Mouse (Mus musculus): ENCODE results near the gene Gdi1. TPM values are rescaled to one million over a fixed set of nuclear protein-coding genes. Genes with fewer than 3 reads are reported as not detected.

Gene Gdi1
- polyA plus RNA-seq, 1 experiment from 2014 or later = 130 TPM

DNA sequence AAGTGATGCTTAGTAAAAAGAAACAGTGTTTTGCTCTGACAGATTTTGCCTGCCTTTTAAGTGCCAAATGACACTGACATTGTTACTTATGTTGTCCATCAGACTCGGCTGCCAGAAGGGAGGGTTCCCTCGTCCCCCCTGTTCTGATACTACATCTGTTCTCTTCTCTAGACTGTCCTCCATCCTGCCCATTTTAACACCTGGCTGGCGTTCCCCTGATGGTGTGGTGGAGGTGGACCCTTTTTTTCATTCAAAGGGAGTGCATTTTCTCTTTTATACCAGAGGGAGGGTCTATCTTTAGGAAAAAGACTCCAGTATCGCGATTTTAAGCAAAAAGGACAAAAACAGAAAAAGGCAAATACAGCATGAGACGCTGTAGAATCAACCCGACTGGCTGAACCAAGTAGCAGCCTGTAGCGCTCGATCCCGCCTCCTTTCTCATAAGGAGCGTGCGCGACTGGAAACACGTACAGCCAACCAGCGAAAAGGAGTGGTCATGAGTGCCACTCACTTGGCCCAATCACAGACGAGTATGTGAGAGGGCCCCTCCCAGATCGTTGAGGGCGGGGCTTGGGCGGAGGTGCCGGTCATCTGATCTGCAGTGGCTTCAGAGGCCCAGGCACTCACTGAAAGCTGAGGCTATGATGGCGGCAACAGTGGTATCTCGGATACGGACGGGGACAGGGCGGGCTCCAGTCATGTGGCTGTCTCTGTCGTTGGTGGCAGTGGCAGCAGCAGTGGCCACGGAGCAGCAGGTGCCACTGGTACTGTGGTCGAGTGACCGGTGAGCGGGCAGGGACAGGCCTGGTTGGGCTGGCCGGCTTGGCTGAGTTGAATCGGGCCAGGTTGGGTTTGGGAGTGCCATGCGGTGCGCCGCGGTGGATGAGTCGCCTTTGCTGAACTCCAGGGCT is 8.0 kb upstream of the Gdi1 start, which contains the start of gene Atp6ap1:
Gene Atp6ap1, plus strand, starts transcription at position 560 of the 911 bp plus-strand sequence.
- Histone ChIP-seq H3K9ac (ENCODE audit: low read length) (peak within 1 kb of the TSS; percentile 81), H3K4me2 (ENCODE audit: low read length) (peak within 1 kb of the TSS; percentile 73), H3K4me3 (ENCODE audit: control insufficient read depth in 1 of 2, insufficient read depth in 1 of 2, low read depth in 1 of 2, low read length in 2 of 2) (peak within 1 kb of the TSS; percentile 61 to 88), H3K27me3 (ENCODE audit: control insufficient read depth, insufficient read depth, low read length) (no peaks in the 10 kb centered on the region), H3K9me3 (ENCODE audit: control insufficient read depth, low read length) (no peaks in the 10 kb centered on the region), H3K36me3 (ENCODE audit: control insufficient read depth, insufficient read depth, low read length) (peaks cover 27% of the 10 kb centered on the region), H3K4me1 (ENCODE audit: control insufficient read depth in 2 of 2, insufficient read depth in 2 of 2, low read length in 2 of 2) (no peaks in the 10 kb centered on the region), H3K27ac (replicated peaks in 1 of 2; ENCODE audit: control insufficient read depth in 1 of 2, insufficient read depth in 1 of 2, low read depth in 2 of 2, low read length in 2 of 2) (peak within 1 kb of the TSS; percentile 57 to 58)
- 16% methylated on average over 36 of the region's 37 CpGs for WGBS
- peak; percentile 96 for ATAC-seq (ENCODE audit: insufficient number of reproducible peaks, insufficient read depth, low FRiP score, low read depth)

DNA sequence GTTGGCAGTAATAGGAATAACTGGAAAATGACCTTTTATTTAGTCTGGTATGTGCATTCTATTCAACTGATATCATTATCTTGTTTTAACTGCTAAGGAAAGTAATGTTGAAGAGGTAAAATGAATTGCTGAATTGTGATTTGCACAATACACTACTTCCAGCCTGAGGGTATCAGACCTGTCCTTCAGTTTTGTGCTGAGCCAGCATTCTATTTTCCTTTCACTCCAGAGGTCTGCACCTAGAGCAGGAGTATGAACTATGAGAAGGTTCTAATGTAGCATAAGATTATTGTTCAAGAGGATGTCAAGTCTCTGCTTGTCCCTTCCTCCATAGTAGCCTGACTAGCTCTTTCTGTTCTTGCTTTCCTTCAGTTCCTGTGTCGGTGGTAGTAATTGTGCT is 6.5 kb upstream of the Gdi1 start:
- no peak overlapping the region for H3K27ac ChIP-seq (replicated peaks in 1 of 2; ENCODE audit: control insufficient read depth in 1 of 2, insufficient read depth in 1 of 2, low read depth in 2 of 2, low read length in 2 of 2)
- ATAC-seq (ENCODE audit: insufficient number of reproducible peaks, insufficient read depth, low FRiP score, low read depth) = no peak
- H3K36me3 ChIP-seq (ENCODE audit: control insufficient read depth, insufficient read depth, low read length) = peaks cover 42% of the 10 kb centered on the region
- no peaks in the 10 kb centered on the region for H3K27me3 ChIP-seq (ENCODE audit: control insufficient read depth, insufficient read depth, low read length)
- WGBS = 72% methylated on average over 1 of the region's 1 CpGs
- no peak overlapping the region for H3K9ac ChIP-seq (ENCODE audit: low read length)
- H3K4me1 ChIP-seq (ENCODE audit: control insufficient read depth in 2 of 2, insufficient read depth in 2 of 2, low read length in 2 of 2) = no peaks in the 10 kb centered on the region
- H3K9me3 ChIP-seq (ENCODE audit: control insufficient read depth, low read length) = no peaks in the 10 kb centered on the region
- H3K4me3 ChIP-seq (ENCODE audit: control insufficient read depth in 1 of 2, insufficient read depth in 1 of 2, low read depth in 1 of 2, low read length in 2 of 2) = no peak overlapping the region
- no peak overlapping the region for H3K4me2 ChIP-seq (ENCODE audit: low read length)

DNA sequence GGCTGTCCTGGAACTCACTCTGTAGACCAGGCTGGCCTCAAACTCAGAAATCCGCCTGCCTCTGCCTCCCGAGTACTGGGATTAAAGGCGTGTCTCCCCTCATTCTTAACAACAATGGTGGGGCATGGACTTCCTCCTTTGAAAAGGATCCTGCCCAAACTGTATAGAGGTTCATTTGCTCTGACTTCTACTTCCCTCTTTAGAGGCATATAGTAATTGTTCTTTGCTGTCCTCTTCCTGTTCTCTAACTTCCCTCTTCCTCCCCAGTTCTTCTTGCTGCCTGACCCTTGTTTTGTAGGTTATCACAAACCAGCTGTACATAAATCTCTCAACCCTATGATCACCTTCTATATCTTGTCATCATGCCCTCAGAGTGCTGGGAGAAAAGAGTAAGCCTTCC is 5.1 kb upstream of the Gdi1 start:
- H3K9ac ChIP-seq (ENCODE audit: low read length) = no peak overlapping the region
- no peaks in the 10 kb centered on the region for H3K9me3 ChIP-seq (ENCODE audit: control insufficient read depth, low read length)
- 69% methylated on average over 3 of the region's 3 CpGs for WGBS
- H3K27ac ChIP-seq (replicated peaks in 1 of 2; ENCODE audit: control insufficient read depth in 1 of 2, insufficient read depth in 1 of 2, low read depth in 2 of 2, low read length in 2 of 2) = no peak overlapping the region
- no peak for ATAC-seq (ENCODE audit: insufficient number of reproducible peaks, insufficient read depth, low FRiP score, low read depth)
- H3K4me3 ChIP-seq (ENCODE audit: control insufficient read depth in 1 of 2, insufficient read depth in 1 of 2, low read depth in 1 of 2, low read length in 2 of 2) = no peak overlapping the region
- no peak overlapping the region for H3K4me2 ChIP-seq (ENCODE audit: low read length)
- peaks cover 50% of the 10 kb centered on the region for H3K36me3 ChIP-seq (ENCODE audit: control insufficient read depth, insufficient read depth, low read length)
- H3K27me3 ChIP-seq (ENCODE audit: control insufficient read depth, insufficient read depth, low read length) = no peaks in the 10 kb centered on the region
- H3K4me1 ChIP-seq (ENCODE audit: control insufficient read depth in 2 of 2, insufficient read depth in 2 of 2, low read length in 2 of 2) = no peaks in the 10 kb centered on the region

DNA sequence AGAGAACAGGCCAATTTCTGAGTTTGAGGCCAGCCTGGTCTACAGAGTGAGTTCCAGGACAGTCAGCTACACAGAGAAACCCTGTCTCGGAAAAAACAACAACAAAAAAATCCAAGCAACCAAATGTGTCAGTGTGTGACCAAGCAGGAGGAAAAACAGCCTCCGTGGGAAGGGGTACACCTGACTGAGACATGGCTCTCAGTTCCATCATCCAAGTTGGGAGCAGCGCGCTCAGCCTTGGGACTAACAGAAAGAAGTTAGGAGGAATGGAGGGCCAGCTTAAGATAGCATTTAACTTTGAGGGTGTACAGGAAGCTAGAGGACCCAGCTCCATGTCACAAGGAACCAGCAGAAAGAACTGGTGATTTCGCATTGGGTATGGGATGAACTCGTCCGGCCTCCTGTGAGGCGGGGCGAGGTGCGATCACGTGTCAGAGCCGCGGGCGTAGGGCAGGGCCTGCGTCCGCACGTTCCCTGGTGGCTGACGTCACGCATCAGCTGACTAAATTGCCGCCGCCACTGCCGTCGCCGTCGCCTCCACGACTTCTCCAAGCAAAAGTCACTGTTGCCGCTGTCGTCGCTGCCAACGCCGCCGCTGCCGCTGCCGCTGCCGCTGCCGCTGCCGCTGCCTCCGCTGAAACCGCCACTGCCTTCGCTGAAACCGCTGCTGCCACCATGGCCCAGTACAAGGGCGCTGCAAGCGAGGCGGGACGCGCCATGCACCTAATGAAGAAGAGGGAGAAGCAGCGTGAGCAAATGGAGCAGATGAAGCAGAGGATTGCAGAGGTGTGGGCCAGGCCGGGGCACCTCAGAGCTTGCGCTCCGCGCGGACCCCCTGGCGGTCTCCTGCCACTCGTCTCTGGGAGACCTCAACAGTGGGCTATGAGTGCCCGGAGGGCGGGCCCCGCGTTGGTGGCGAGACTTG is 8.0 kb downstream of the Gdi1 start, which contains the start of gene Fam50a:
Gene Fam50a, plus strand, starts transcription at position 494 of the 925 bp plus-strand sequence.
- peak within 1 kb of the TSS; percentile 80 for H3K9ac ChIP-seq (ENCODE audit: low read length)
- peak within 1 kb of the TSS; percentile 85 to 86 for H3K27ac ChIP-seq (replicated peaks in 1 of 2; ENCODE audit: control insufficient read depth in 1 of 2, insufficient read depth in 1 of 2, low read depth in 2 of 2, low read length in 2 of 2)
- peak; percentile 93 for ATAC-seq (ENCODE audit: insufficient number of reproducible peaks, insufficient read depth, low FRiP score, low read depth)
- peaks cover 53% of the 10 kb centered on the region for H3K36me3 ChIP-seq (ENCODE audit: control insufficient read depth, insufficient read depth, low read length)
- no peaks in the 10 kb centered on the region; a peak in 1 of 4 replicates for H3K4me1 ChIP-seq (ENCODE audit: control insufficient read depth in 2 of 2, insufficient read depth in 2 of 2, low read length in 2 of 2)
- peak within 1 kb of the TSS; percentile 60 to 79 for H3K4me3 ChIP-seq (ENCODE audit: control insufficient read depth in 1 of 2, insufficient read depth in 1 of 2, low read depth in 1 of 2, low read length in 2 of 2)
- 20% methylated on average over 56 of the region's 59 CpGs for WGBS
- no peaks in the 10 kb centered on the region for H3K9me3 ChIP-seq (ENCODE audit: control insufficient read depth, low read length)
- peak within 1 kb of the TSS; percentile 75 for H3K4me2 ChIP-seq (ENCODE audit: low read length)
- H3K27me3 ChIP-seq (ENCODE audit: control insufficient read depth, insufficient read depth, low read length) = no peaks in the 10 kb centered on the region

DNA sequence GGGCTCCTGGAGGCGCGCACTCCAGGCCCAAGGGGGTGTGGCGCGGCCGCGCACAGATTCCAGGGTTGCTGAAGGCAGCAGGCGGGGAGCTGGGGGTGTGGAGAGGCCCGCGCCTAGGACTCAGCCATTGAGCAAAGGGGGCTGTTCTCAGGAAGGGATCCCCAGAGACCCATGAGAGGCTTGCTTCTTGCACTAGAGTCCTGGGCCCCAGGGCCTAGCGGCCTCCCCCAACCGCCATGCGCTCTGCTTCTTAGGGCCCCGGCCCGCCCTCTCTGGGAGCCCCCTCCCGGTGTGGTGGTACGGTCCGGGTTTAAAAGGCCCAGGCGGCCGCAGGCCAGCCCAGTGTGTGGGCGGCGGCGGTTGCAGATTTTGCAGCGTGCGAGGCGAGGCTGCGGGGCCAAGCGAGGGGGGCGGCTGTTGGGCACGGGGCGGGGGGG is 23.9 kb downstream of the Gdi1 start, which contains the start of gene Plxna3:
Gene Plxna3, plus strand, starts transcription at position 342 of the 437 bp plus-strand sequence.
- 20% methylated on average over 22 of the region's 30 CpGs for WGBS
- Histone ChIP-seq H3K36me3 (ENCODE audit: control insufficient read depth, insufficient read depth, low read length) (peaks cover 5% of the 10 kb centered on the region; the same call in 1 of the 2 replicates), H3K4me2 (ENCODE audit: low read length) (peak within 1 kb of the TSS; percentile 71), H3K27ac (replicated peaks in 1 of 2; ENCODE audit: control insufficient read depth in 1 of 2, insufficient read depth in 1 of 2, low read depth in 2 of 2, low read length in 2 of 2) (peak within 1 kb of the TSS; percentile 52; a peak in 3 of 4 replicates), H3K9me3 (ENCODE audit: control insufficient read depth, low read length) (no peaks in the 10 kb centered on the region), H3K27me3 (ENCODE audit: control insufficient read depth, insufficient read depth, low read length) (no peaks in the 10 kb centered on the region), H3K9ac (ENCODE audit: low read length) (peak within 1 kb of the TSS; percentile 70), H3K4me3 (ENCODE audit: control insufficient read depth in 1 of 2, insufficient read depth in 1 of 2, low read depth in 1 of 2, low read length in 2 of 2) (peak within 1 kb of the TSS; percentile 45 to 52), H3K4me1 (ENCODE audit: control insufficient read depth in 2 of 2, insufficient read depth in 2 of 2, low read length in 2 of 2) (peaks cover 5% of the 10 kb centered on the region in 2 experiments; a peak in 2 of 4 replicates)
- ATAC-seq (ENCODE audit: insufficient number of reproducible peaks, insufficient read depth, low FRiP score, low read depth) = peak; percentile 85

DNA sequence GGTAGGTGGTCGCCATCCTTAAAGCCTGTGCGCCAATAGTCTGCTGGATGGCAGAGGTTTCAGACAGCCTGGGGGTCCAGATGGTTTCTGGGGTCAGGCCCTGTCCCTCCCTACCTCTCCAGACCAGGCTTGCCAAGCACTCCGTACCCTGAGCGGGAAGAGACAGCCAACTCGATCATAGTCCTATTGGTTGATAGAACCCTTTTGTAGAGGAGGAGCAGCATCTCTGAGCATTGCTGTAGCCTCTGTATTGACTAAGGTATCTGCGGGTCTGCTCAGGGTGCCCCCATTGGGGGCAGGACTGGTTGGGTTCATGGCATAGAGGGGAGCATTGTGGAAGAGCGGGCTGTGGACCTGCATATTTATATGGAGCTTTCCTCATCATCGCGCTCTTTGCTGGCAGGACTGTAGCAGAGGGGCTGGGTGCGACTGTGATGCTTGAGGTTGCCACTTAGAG is 24.4 kb downstream of the Gdi1 start:
- H3K4me3 ChIP-seq (ENCODE audit: control insufficient read depth in 1 of 2, insufficient read depth in 1 of 2, low read depth in 1 of 2, low read length in 2 of 2) = peak overlapping the region; percentile 45 to 52
- peak overlapping the region; percentile 70 for H3K9ac ChIP-seq (ENCODE audit: low read length)
- ATAC-seq (ENCODE audit: insufficient number of reproducible peaks, insufficient read depth, low FRiP score, low read depth) = 0 out of 2 replicates have a peak, but pooled peaks have one; percentile 15
- H3K9me3 ChIP-seq (ENCODE audit: control insufficient read depth, low read length) = no peaks in the 10 kb centered on the region
- no peak overlapping the region for H3K27ac ChIP-seq (replicated peaks in 1 of 2; ENCODE audit: control insufficient read depth in 1 of 2, insufficient read depth in 1 of 2, low read depth in 2 of 2, low read length in 2 of 2)
- H3K4me2 ChIP-seq (ENCODE audit: low read length) = peak overlapping the region; percentile 71
- H3K36me3 ChIP-seq (ENCODE audit: control insufficient read depth, insufficient read depth, low read length) = peaks cover 5% of the 10 kb centered on the region; the same call in 1 of the 2 replicates
- 35% methylated on average over 10 of the region's 10 CpGs for WGBS
- H3K27me3 ChIP-seq (ENCODE audit: control insufficient read depth, insufficient read depth, low read length) = no peaks in the 10 kb centered on the region
- peaks cover 5% of the 10 kb centered on the region in 2 experiments; a peak in 2 of 4 replicates for H3K4me1 ChIP-seq (ENCODE audit: control insufficient read depth in 2 of 2, insufficient read depth in 2 of 2, low read length in 2 of 2)

All from heart, embryonic 14.5 days (tissue).